Mouse (Mus musculus) testis, adult 2 months (tissue): ENCODE data around the gene BC051142. TPM values are rescaled to one million over a fixed set of nuclear protein-coding genes. Genes with fewer than 3 reads are reported as not detected.
"Not testable (repeated sequence)": the region's sequence is repeated elsewhere in the genome, so short reads cannot be mapped to it uniquely, and the experiment has no call there.

Experiments
- H3K27ac ChIP-seq: fragments of 200-500 bp; 2 replicates; pipeline ENCODE4 v1.5.1; 2012; ENCODE audit warnings: low read depth, low read length; ENCODE audit not compliant: control insufficient read depth, insufficient read depth
- H3K27me3 ChIP-seq: fragments of 200-500 bp; 2 replicates; pipeline ENCODE4 v1.6.1; 2012; ENCODE audit warnings: mild to moderate bottlenecking, low read length, moderate library complexity; ENCODE audit not compliant: control insufficient read depth, insufficient read depth
- H3K36me3 ChIP-seq: fragments of 200-500 bp; 2 replicates; pipeline ENCODE4 v1.6.1; 2012; ENCODE audit warnings: mild to moderate bottlenecking, low read length; ENCODE audit not compliant: control insufficient read depth, insufficient read depth
- H3K4me1 ChIP-seq: fragments of 200-500 bp; 2 replicates; pipeline ENCODE4 v1.6.1; 2012; ENCODE audit warnings: low read length; ENCODE audit not compliant: control insufficient read depth, insufficient read depth
- H3K4me3 ChIP-seq: fragments of 200-500 bp; 2 replicates; pipeline ENCODE4 v1.5.1; 2012; ENCODE audit warnings: low read depth, mild to moderate bottlenecking, low read length, moderate library complexity, mixed read lengths; ENCODE audit not compliant: control insufficient read depth
- CTCF ChIP-seq: fragments of 200-500 bp; IDR thresholded peaks from 2 replicates; pipeline ENCODE4 v1.5.1; 2012; ENCODE audit warnings: low read depth, mild to moderate bottlenecking, inconsistent platforms, low read length, moderate library complexity; ENCODE audit not compliant: control insufficient read depth, insufficient read depth, insufficient replicate concordance
- POLR2A ChIP-seq: fragments of 200-500 bp; IDR thresholded peaks from 2 replicates; pipeline ENCODE4 v1.6.1; 2012; ENCODE audit warnings: low read depth, mild to moderate bottlenecking, inconsistent platforms, low read length, moderate library complexity; ENCODE audit not compliant: control insufficient read depth
- polyA plus RNA-seq: library from polyadenylated mRNA; depleted of rRNA; stranded (reverse); fragments of >200 nt; gene quantifications from 2 replicates; pipeline ENCODE4 v1.2.3, GENCODE M21; 2012

The BC051142 gene
- polyA plus RNA-seq, 1 experiment = 1,115 TPM

DNA sequence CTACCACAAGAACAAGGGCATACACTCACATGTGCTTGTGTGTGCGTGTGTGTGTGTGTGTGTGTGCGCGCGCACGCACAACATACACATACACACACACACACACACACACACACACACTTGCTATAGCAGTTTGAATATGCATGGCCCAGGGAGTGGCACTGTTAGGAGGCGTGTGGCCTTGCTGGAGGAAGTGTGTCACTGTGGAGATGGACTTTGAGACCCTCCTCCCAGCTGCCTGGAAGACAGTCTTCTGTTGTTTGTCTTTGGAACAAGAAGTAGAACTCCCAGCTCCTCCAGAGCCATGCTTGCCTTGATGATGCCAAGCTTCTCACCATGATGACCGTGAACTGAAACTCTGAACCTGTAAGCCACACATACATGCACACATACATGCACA lies 43.4 kb downstream of the BC051142 start:
- no peak overlapping the region for H3K27ac ChIP-seq
- TF ChIP-seq CTCF (no peak), POLR2A (no peak)
- H3K27me3 ChIP-seq = no peaks in the 10 kb centered on the region
- no peak overlapping the region for H3K4me3 ChIP-seq
- H3K36me3 ChIP-seq = no peaks in the 10 kb centered on the region
- no peaks in the 10 kb centered on the region for H3K4me1 ChIP-seq

GRCm38 (mm10) chr17:34448473-34449041 lies 49.9 kb downstream of the BC051142 start:
- Histone ChIP-seq H3K36me3 (no peaks in the 10 kb centered on the region; the same call in 1 of the 2 replicates), H3K4me3 (no peak overlapping the region), H3K27me3 (no peaks in the 10 kb centered on the region), H3K27ac (no peak overlapping the region), H3K4me1 (no peaks in the 10 kb centered on the region)
- TF ChIP-seq POLR2A = no peak
- TF ChIP-seq CTCF = no peak

- no peaks in the 10 kb centered on the region for H3K27me3 ChIP-seq
- no peaks in the 10 kb centered on the region for H3K36me3 ChIP-seq
- H3K4me1 ChIP-seq = no peaks in the 10 kb centered on the region
- no peak overlapping the region for H3K27ac ChIP-seq
- no peak overlapping the region for H3K4me3 ChIP-seq
- TF ChIP-seq CTCF (no peak), POLR2A (no peak)
These were observed 59.0 kb downstream of the BC051142 start for GRCm38 (mm10) chr17:34457668-34458067.

- no peak for TF ChIP-seq POLR2A
- TF ChIP-seq CTCF = no peak
- no peaks in the 10 kb centered on the region for H3K4me1 ChIP-seq
- H3K27ac ChIP-seq = no peak overlapping the region
- H3K36me3 ChIP-seq = no peaks in the 10 kb centered on the region
- no peaks in the 10 kb centered on the region for H3K27me3 ChIP-seq
- no peak overlapping the region for H3K4me3 ChIP-seq
These were observed 60.6 kb downstream of the BC051142 start for GRCm38 (mm10) chr17:34459255-34459654.

DNA sequence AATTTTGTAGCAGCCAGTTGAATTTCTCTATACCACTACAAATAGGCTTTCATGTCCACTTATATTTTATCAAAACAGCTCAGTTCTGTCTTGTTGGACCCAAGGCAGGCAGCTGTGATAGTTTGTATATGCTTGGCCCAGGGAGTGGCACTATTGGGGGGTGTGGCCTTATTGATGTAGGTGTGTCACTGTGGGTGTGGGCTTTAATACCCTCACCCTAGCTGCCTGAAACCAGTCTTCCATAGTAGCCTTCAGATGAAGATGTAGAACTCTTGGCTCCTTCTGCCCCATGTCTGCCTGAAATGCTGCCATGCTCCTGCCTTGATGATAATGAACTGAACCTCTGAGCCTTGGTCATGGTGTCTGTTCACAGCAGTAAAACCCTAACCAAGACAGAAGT lies 67.3 kb downstream of the BC051142 start:
- not testable (repeated sequence) for H3K27me3 ChIP-seq, H3K4me1 ChIP-seq, H3K36me3 ChIP-seq, H3K4me3 ChIP-seq, H3K27ac ChIP-seq

- Histone ChIP-seq H3K36me3 (no peaks in the 10 kb centered on the region), H3K4me1 (no peaks in the 10 kb centered on the region), H3K4me3 (no peak overlapping the region), H3K27me3 (no peaks in the 10 kb centered on the region), H3K27ac (no peak overlapping the region)
- TF ChIP-seq POLR2A (no peak), CTCF (no peak)
These were observed 71.9 kb downstream of the BC051142 start for GRCm38 (mm10) chr17:34470491-34470890.

- H3K27me3 ChIP-seq = no peaks in the 10 kb centered on the region
- no peak overlapping the region for H3K27ac ChIP-seq
- H3K4me3 ChIP-seq = no peak overlapping the region
- TF ChIP-seq CTCF (no peak), POLR2A (no peak)
- no peaks in the 10 kb centered on the region for H3K4me1 ChIP-seq
- H3K36me3 ChIP-seq = no peaks in the 10 kb centered on the region
These were observed 76.4 kb downstream of the BC051142 start for GRCm38 (mm10) chr17:34475060-34475459.

GRCm38 (mm10) chr17:34476427-34476826 lies 77.8 kb downstream of the BC051142 start:
- H3K36me3 ChIP-seq = no peaks in the 10 kb centered on the region
- H3K27me3 ChIP-seq = no peaks in the 10 kb centered on the region
- no peak overlapping the region for H3K27ac ChIP-seq
- TF ChIP-seq CTCF (no peak), POLR2A (no peak)
- H3K4me3 ChIP-seq = no peak overlapping the region
- no peaks in the 10 kb centered on the region for H3K4me1 ChIP-seq

GRCm38 (mm10) chr17:34477238-34478013 lies 78.8 kb downstream of the BC051142 start, which contains the start of gene Btnl4:
TSS of gene Btnl4 (minus strand) at chr17:34477318.
- H3K4me1 ChIP-seq, H3K36me3 ChIP-seq, H3K27ac ChIP-seq, H3K27me3 ChIP-seq, H3K4me3 ChIP-seq: not testable (repeated sequence)
